Mouse (Mus musculus) G1E-ER4 (cell line): ENCODE data around the gene Coq5. TPM values are rescaled to one million over a fixed set of nuclear protein-coding genes. Genes with fewer than 3 reads are reported as not detected.

Source experiments
- GATA1 ChIP-seq: IDR thresholded peaks from one replicate; pipeline ENCODE4 v1.8.0; 2012; ENCODE audit warnings: low read length, inconsistent platforms
- polyA plus RNA-seq: library from polyadenylated mRNA; stranded (reverse); fragments of >175 nt; gene quantifications from 2 replicates; pipeline ENCODE4 v1.2.3, GENCODE M21; 2012

Coq5 gene
- 23.8 and 27.3 TPM in 2 replicates for polyA plus RNA-seq

- no peak for TF ChIP-seq GATA1
These were observed at the start of gene Coq5 for GRCm38 (mm10) chr5:115279226-115280049. TSS of gene Coq5 (plus strand) at chr5:115279666.

GRCm38 (mm10) chr5:115230830-115231551 lies 48.5 kb upstream of the Coq5 start:
- TF ChIP-seq GATA1: no peak

GRCm38 (mm10) chr5:115231552-115232120 lies 47.8 kb upstream of the Coq5 start:
- no peak for TF ChIP-seq GATA1

- TF ChIP-seq GATA1: no peak
These were observed 47.0 kb upstream of the Coq5 start for GRCm38 (mm10) chr5:115232516-115232915.

DNA sequence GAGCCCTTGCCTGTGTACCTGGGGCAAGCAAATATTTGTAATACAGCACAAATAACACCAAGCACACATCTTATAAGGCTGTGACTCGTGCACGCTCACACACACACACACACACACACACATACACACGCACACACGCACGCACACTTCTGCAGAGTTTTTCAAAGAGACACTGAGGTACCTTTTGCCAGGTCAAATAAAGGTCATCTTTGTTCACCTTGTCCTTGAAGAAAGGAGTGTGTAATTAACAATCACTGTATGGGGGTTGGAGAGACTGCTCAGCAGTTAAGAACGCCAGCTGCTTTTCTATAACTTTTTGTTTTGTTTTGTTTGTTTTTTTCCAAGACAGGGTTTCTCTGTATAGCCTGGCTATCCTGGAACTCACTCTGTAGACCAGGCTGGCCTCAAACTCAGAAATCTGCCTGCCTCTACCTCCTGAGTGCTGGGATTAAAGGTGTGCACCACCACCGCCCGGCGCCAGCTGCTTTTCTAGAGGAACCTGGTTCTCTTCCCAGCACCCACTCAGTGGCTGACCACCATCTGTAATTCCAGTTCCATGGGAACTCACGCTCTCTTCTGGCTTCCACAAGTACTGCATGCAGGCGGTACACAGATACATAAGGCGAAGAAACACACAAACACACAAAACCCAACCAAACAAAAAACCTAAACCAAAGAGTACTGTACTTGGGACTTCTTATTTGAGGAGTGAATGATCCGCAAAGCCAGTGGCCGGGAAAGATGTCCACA lies 46.3 kb upstream of the Coq5 start:
- no peak for TF ChIP-seq GATA1

DNA sequence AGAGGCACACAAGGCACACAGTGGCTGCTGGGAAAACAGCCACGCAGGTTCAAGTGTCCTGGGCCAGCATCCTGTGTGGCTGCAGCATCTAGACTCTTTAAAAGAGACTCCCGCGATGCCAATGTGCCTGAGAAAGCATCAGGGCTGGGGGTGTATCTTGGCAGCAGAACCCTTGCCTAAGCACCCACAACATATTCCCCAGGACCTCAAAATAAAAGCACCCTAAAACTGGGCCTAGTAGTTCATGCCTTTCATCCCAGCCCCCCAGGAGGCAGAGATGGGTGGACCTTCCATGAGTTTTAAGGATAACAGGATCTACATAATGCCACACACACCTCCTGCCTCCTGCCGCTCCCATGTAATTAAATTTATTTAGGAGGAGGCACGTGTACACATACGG lies 44.9 kb upstream of the Coq5 start:
- no peak for TF ChIP-seq GATA1

DNA sequence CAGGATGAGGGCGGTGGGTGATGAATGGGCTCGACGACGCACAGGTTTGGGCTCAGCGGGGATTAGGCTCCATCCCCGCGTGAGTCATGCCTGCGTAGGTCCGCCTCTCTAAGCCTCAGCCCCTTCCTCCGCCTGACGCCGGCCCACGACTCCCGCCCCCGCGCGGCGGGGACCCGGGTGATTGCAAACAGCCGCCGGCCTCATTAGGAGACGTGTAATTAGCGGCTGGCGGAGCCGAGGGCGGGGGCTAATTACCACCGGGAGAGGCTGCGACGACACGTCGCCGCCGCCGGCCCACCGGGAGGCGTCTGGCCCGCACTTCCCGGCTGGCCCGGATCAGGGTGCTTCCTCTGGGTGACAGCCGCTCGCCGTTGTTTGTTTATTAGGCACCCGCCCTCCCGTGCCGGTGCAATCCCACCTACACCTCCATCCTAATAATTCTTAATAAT lies 44.1 kb upstream of the Coq5 start:
- TF ChIP-seq GATA1: no peak

GRCm38 (mm10) chr5:115235786-115236263 lies 43.6 kb upstream of the Coq5 start, which contains the start of gene Pop5:
TSS of gene Pop5 (plus strand) at chr5:115235836.
- no peak for TF ChIP-seq GATA1

GRCm38 (mm10) chr5:115237803-115238728 lies 41.4 kb upstream of the Coq5 start:
- TF ChIP-seq GATA1: no peak

- TF ChIP-seq GATA1: no peak
These were observed 40.7 kb upstream of the Coq5 start for GRCm38 (mm10) chr5:115238729-115239195.

DNA sequence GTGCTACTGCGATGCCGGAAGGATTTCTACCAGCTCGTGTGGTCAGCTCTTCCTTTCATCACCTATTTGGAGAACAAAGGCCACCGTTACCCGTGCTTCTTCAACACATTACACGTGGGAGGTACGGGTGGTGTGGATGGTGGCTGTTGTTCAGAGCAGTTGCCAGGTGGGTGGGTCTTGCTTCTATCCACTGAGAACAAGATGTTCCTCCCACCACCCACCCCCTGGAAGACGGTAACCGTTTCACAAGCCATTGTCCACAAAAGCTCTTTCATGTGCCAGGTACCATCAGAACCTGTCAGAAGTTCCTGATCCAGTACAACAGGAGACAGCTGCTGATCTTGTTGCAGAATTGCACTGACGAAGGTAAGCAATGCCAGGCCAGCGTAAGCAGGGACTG lies 39.3 kb upstream of the Coq5 start:
- no peak for TF ChIP-seq GATA1

DNA sequence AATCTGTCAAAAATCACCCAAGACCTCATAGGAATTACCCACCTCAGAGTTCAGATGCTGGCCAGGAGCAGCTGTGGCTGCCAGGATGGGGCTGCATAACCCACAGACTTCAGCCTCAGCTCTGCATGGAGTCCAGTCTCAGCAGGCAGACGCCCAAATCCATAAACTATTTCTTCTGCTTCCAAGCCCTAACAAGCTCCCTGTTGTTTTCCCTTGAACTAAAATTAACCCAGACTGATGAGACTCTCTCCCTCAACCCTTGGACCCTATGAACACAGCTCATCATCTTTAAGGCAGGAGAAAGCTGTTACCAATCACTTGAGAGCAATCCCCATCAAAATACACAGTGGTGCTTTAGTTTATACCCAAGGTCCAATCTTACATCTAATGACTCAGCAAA lies 24.0 kb upstream of the Coq5 start:
- no peak for TF ChIP-seq GATA1

- no peak for TF ChIP-seq GATA1
These were observed 22.4 kb upstream of the Coq5 start for GRCm38 (mm10) chr5:115256909-115257546.

GRCm38 (mm10) chr5:115260356-115260755 lies 19.1 kb upstream of the Coq5 start:
- no peak for TF ChIP-seq GATA1
